Mouse (Mus musculus) left cerebral cortex, postnatal 10 days (tissue): Measurements from ENCODE around the gene Itga6. TPM values are rescaled to one million over a fixed set of nuclear protein-coding genes. Genes with fewer than 3 reads are reported as not detected.

ENCODE experiments used
- DNase-seq, 2 experiments: peaks; one replicate each; pipeline ENCODE4 v3.0.0; 2021 to 2022; ENCODE audit warnings: low spot score in 2 of 2, mixed read lengths in 1 of 2; ENCODE audit errors: extremely low spot score in 1 of 2
- intact Hi-C: fragments of 180-260 bp; cut with DNase I; formaldehyde crosslinking; loops from one replicate; pipeline ENCODE4 v1.15.1; 2025
- total RNA-seq, 2 experiments: library from RNA; stranded (reverse); gene quantifications; 2 replicates each; pipeline ENCODE4 v1.2.3; 2021

Itga6 gene
- total RNA-seq, 2 experiments from 2014 or later, result 23.2 to 29.1 TPM

- DNase-seq, result no peak
- intact Hi-C loops, result loop anchor here (10.0 kb wide), 1 partner anchor 562 kb away; no protein-coding TSS in a partner anchor
These were observed 71.1 kb downstream of the Itga6 start for GRCm38 (mm10) chr2:71816391-71817041.

DNA sequence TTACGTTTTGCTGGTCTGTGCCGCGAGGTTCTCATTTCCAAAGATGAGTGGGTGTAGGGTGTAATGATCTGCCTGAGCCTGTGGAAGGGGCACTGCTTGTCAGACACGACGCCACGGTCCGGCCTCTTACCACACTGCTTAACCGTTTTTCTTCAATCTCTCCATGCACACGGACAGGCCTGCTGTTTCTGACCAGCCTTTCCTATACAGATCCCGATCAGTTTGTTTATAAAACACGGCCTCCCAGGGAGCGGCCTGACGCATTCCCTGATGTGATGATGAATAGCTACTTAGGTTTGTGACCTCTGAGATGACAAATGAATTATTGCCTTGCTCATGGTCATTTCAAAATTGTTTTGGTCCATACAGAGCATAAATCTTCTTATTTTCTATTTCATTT lies 78.7 kb downstream of the Itga6 start:
- intact Hi-C loops, result no loop called here
- DNase-seq, result no peak

- DNase-seq, result no peak
- intact Hi-C loops, result no loop called here
These were observed 82.3 kb downstream of the Itga6 start for GRCm38 (mm10) chr2:71827711-71828110.

- intact Hi-C loops, result no loop called here
- DNase-seq, result no peak
These were observed 83.5 kb downstream of the Itga6 start for GRCm38 (mm10) chr2:71828928-71829327.

- intact Hi-C loops, result no loop called here
- no peak for DNase-seq
These were observed 88.2 kb downstream of the Itga6 start for GRCm38 (mm10) chr2:71833626-71834025.

GRCm38 (mm10) chr2:71834371-71834770 lies 89.0 kb downstream of the Itga6 start:
- intact Hi-C loops, result no loop called here
- DNase-seq, result no peak

DNA sequence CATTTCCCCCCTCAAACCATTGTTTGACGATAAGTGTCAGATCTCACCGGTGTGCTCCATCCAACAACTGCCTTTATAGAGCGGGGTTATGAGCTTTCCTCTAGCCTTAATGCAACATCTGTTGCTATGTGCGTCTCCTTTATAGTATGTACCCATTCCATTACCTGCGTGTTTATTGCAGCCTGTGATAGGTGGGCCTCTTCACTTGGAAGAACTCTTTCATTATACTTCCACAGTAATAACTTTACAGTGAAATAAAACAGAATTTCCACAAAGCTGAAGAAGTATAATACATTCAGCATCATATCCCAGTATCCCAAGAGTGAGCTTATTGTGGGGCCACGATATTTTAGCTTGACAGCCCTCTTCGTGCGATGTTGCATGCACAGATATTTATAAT lies 90.1 kb downstream of the Itga6 start:
- DNase-seq, result no peak
- intact Hi-C loops, result no loop called here

DNA sequence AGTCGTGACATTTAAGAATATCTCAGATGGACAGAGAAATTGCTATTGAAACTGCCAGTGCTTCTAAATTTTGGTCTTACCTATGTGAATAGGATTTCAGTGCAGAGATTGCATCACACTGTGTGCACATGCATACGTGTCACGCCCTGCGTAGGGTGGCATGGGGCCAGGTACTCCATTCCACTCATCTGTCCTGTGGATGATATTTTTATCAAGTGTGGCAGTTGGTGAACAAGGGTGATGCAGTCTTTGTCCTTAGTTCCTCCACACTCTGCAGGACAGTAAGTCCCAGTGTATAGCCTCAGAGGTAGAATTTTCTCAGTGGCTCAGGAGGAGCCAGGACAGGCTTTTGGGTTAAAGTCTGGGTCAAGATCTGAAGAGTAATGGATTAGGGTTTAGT lies 90.8 kb downstream of the Itga6 start:
- intact Hi-C loops, result no loop called here

DNA sequence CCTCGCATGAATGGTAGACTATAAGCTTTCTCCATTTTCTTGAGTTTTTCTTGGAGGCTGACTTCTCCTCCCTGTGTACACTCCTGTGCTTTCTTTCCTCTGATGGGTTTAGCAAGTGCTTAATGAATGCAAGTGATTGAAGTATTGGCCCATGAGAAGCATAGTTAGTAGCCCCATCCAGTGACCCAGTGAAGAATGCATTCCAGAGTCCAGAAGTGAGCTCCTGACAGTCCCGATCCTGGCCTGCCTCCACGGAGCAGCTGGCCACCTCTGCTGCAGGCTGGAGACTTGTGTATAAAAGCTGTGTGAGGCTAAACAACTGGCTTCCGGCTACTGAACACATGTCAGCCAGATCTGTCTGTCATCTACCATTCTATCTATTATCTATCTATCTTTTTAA lies 91.8 kb downstream of the Itga6 start:
- DNase-seq, result no peak
- intact Hi-C loops, result no loop called here

More for the DNA sequence above, 90.8 kb downstream of the Itga6 start:
- DNase-seq, result no peak

GRCm38 (mm10) chr2:71837791-71838190 lies 92.4 kb downstream of the Itga6 start:
- intact Hi-C loops, result no loop called here
- peak; percentile 56 to 77 for DNase-seq

DNA sequence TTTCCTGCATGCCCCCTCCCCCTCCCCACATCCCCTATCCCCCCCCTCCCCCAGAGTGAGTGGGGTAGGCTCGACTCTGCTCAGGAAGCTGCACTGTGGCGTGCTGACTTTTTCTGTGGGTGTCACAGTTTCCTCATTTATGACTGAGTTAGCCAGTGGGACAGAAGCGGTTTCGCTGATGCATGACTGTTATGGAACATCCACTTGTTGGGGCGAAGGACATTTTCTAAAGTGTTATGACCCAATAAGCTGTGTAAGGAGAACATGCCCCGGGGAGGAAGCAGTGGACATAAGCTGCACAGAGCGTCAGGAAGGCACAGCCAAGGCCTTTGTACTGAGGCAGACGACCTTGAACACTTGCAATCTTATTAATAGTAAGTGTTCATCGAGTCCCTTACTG lies 97.9 kb downstream of the Itga6 start:
- intact Hi-C loops, result no loop called here
- no peak for DNase-seq

GRCm38 (mm10) chr2:71844906-71845305 lies 99.5 kb downstream of the Itga6 start:
- DNase-seq, result no peak
- intact Hi-C loops, result no loop called here

DNA sequence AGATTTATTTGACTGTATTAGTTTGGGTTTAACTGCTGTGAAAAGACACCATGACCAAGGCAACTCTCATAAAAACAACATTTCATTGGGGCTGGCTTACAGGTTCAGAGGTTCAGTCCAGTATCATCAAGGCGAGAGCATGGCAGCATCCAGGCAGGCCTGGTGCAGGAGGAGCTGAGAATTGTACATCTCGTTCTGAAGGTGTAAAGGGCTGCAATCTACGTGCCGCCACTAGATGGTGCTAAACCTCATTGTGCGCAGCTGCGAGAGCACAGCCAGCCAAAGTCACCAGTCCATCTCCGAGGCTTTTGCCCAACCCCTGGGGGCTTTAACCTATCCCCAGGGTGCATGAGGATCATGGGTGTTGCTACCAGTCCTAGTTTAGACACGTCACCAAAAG lies 106.7 kb downstream of the Itga6 start:
- intact Hi-C loops, result loop anchor here (10.0 kb wide), 1 partner anchor 103 kb away; no protein-coding TSS in a partner anchor
- DNase-seq, result peak; percentile 20 to 41

- DNase-seq, result no peak
- intact Hi-C loops, result loop anchor here (10.0 kb wide), 1 partner anchor 100 kb away; no protein-coding TSS in a partner anchor
These were observed 109.7 kb downstream of the Itga6 start for GRCm38 (mm10) chr2:71855076-71855475.

- intact Hi-C loops, result no loop called here
- no peak for DNase-seq
These were observed 118.2 kb downstream of the Itga6 start for GRCm38 (mm10) chr2:71863531-71864173.

- peak in 1 of 2 experiments; percentile 65 for DNase-seq
- intact Hi-C loops, result no loop called here
These were observed 119.6 kb downstream of the Itga6 start for GRCm38 (mm10) chr2:71865022-71865421.

GRCm38 (mm10) chr2:71865935-71866334 lies 120.5 kb downstream of the Itga6 start:
- intact Hi-C loops, result no loop called here
- DNase-seq, result no peak

- intact Hi-C loops, result no loop called here
- DNase-seq, result no peak
These were observed 121.1 kb downstream of the Itga6 start for GRCm38 (mm10) chr2:71866565-71866964.

- DNase-seq, result no peak
- intact Hi-C loops, result no loop called here
These were observed 121.6 kb downstream of the Itga6 start for GRCm38 (mm10) chr2:71867019-71867418.

DNA sequence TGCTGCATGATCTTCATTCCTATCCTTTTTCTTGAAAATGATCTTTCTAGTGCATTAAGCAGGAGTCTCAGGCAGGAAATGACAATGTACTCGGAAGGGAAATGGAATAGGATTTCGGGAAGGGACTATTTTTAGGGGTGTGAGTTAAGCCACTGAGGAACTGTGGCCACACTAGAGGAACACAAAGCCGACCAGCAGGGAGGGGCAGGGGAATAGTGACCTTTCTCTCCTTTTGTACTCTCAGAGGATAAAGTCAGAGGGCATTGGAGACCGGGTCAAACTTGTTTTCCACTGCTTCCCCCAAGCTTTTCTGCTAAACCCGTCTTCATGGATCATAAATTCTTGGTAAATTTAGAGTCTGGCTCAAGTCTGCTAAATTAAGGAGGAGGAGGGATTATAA lies 122.1 kb downstream of the Itga6 start:
- intact Hi-C loops, result no loop called here
- DNase-seq, result no peak
